Mouse (Mus musculus) thymus, postnatal 0 days (tissue): ENCODE data around the gene Camkv. TPM values are rescaled to one million over a fixed set of nuclear protein-coding genes. Genes with fewer than 3 reads are reported as not detected.

ENCODE experiments used
- DNase-seq: peaks from one replicate; pipeline ENCODE4 v3.0.0-alpha.2; 2015; ENCODE audit warnings: low spot score
- polyA plus RNA-seq: library from polyadenylated mRNA; unstranded; fragments of >200 nt; fragmentation: Nextera tagmentation; extraction: Ambion mirVana; gene quantifications from 2 replicates; pipeline ENCODE4 v1.2.1, GENCODE M21; 2015

Camkv gene
- polyA plus RNA-seq, 1 experiment from 2014 or later: 12.9 TPM

- DNase-seq: no peak
Observed at GRCm38 (mm10) chr9:107961881-107962280, 26.4 kb downstream of the Camkv start.

GRCm38 (mm10) chr9:107962916-107963315, 27.4 kb downstream of the Camkv start:
- no peak for DNase-seq

GRCm38 (mm10) chr9:107963700-107964099, 28.2 kb downstream of the Camkv start:
- peak; percentile 81 for DNase-seq

GRCm38 (mm10) chr9:107964681-107965080, 29.2 kb downstream of the Camkv start:
- DNase-seq: no peak

- DNase-seq: no peak
Observed at GRCm38 (mm10) chr9:107966676-107967075, 31.2 kb downstream of the Camkv start.

GRCm38 (mm10) chr9:107967437-107967836, 32.0 kb downstream of the Camkv start:
- no peak for DNase-seq

- no peak for DNase-seq
Observed at GRCm38 (mm10) chr9:107968531-107968930, 33.1 kb downstream of the Camkv start.

- DNase-seq: no peak
Observed at GRCm38 (mm10) chr9:107970311-107970710, 34.8 kb downstream of the Camkv start.

GRCm38 (mm10) chr9:107971690-107972541, 36.4 kb downstream of the Camkv start:
- no peak for DNase-seq

- no peak for DNase-seq
Observed at GRCm38 (mm10) chr9:107974491-107975171, 39.2 kb downstream of the Camkv start.

GRCm38 (mm10) chr9:107975399-107976386, 40.2 kb downstream of the Camkv start, which contains the start of gene Uba7:
Gene Uba7, plus strand, starts transcription at chr9:107975505.
- peak; percentile 63 for DNase-seq

- DNase-seq: no peak
Observed at GRCm38 (mm10) chr9:107978815-107979214, 43.3 kb downstream of the Camkv start.

- DNase-seq: peak; percentile 51
Observed at GRCm38 (mm10) chr9:107981684-107982605, 46.5 kb downstream of the Camkv start.

GRCm38 (mm10) chr9:107982681-107983346, 47.3 kb downstream of the Camkv start, which contains the start of gene Gm20661:
Gene Gm20661, plus strand, starts transcription at chr9:107983058.
- peak; percentile 81 for DNase-seq

- DNase-seq: peak; percentile 50
Observed at GRCm38 (mm10) chr9:107983421-107983890, 48.0 kb downstream of the Camkv start.

GRCm38 (mm10) chr9:107984052-107984753, 48.7 kb downstream of the Camkv start:
- DNase-seq: no peak

GRCm38 (mm10) chr9:107984754-107985055, 49.2 kb downstream of the Camkv start:
- DNase-seq: no peak

- peak; percentile 95 for DNase-seq
Observed at GRCm38 (mm10) chr9:107985131-107986119, 50.0 kb downstream of the Camkv start, which contains the start of gene Inka1. Gene Inka1, minus strand, starts transcription at chr9:107985879.
